Mouse (Mus musculus) liver, embryonic 15.5 days (tissue): ENCODE data around the gene Cdh18. TPM values are rescaled to one million over a fixed set of nuclear protein-coding genes. Genes with fewer than 3 reads are reported as not detected.
"Not testable (repeated sequence)": the region's sequence is repeated elsewhere in the genome, so short reads cannot be mapped to it uniquely, and the experiment has no call there.

Source experiments
- ATAC-seq: fragments of 200-750 bp; cut with Nextera tagmentation; 2 replicates; pipeline ENCODE4 v1.8.0; 2017; ENCODE audit warnings: moderate number of reproducible peaks, mild to moderate bottlenecking, moderate library complexity; ENCODE audit not compliant: insufficient read depth
- H3K27ac ChIP-seq: fragments of 300-500 bp; sonication (generic); replicated peaks from 2 replicates; pipeline ENCODE4 v1.5.1; 2015; ENCODE audit warnings: mild to moderate bottlenecking, inconsistent platforms
- H3K27me3 ChIP-seq: fragments of 300-500 bp; sonication (generic); 2 replicates; pipeline ENCODE4 v1.6.1; 2015; ENCODE audit warnings: mild to moderate bottlenecking, inconsistent platforms
- H3K36me3 ChIP-seq: fragments of 300-500 bp; sonication (generic); replicated peaks from 2 replicates; pipeline ENCODE4 v1.6.1; 2015; ENCODE audit warnings: moderate library complexity, mild to moderate bottlenecking, inconsistent platforms
- H3K4me1 ChIP-seq: fragments of 300-500 bp; sonication (generic); replicated peaks from 2 replicates; pipeline ENCODE4 v1.6.1; 2015; ENCODE audit warnings: inconsistent platforms
- H3K4me2 ChIP-seq: fragments of 300-500 bp; sonication (generic); 2 replicates; pipeline ENCODE4 v1.6.1; 2015; ENCODE audit warnings: moderate library complexity, mild to moderate bottlenecking, inconsistent platforms
- H3K4me3 ChIP-seq: fragments of 300-500 bp; sonication (generic); replicated peaks from 2 replicates; pipeline ENCODE4 v1.5.1; 2015; ENCODE audit warnings: mild to moderate bottlenecking, inconsistent platforms
- H3K9ac ChIP-seq: fragments of 300-500 bp; sonication (generic); 2 replicates; pipeline ENCODE4 v1.6.1; 2015; ENCODE audit warnings: moderate library complexity, mild to moderate bottlenecking, inconsistent platforms
- H3K9me3 ChIP-seq: fragments of 300-500 bp; sonication (generic); replicated peaks from 2 replicates; pipeline ENCODE4 v1.6.1; 2016; ENCODE audit warnings: inconsistent platforms
- WGBS: fragments of 180-500 bp; shearing (Covaris S2); methylation state at CpG from one replicate; pipeline ENCODE4 v1.1.7; 2015; ENCODE audit warnings: mixed read lengths; ENCODE audit not compliant: insufficient replicate concordance; 5-methylcytosine and 5-hydroxymethylcytosine counted together
- polyA plus RNA-seq: library from polyadenylated mRNA; unstranded; fragments of >200 nt; fragmentation: Nextera tagmentation; extraction: Ambion mirVana; gene quantifications from 2 replicates; pipeline ENCODE4 v1.2.1, GENCODE M21; 2015

Gene Cdh18
- polyA plus RNA-seq, 1 experiment from 2014 or later, result not detected

DNA sequence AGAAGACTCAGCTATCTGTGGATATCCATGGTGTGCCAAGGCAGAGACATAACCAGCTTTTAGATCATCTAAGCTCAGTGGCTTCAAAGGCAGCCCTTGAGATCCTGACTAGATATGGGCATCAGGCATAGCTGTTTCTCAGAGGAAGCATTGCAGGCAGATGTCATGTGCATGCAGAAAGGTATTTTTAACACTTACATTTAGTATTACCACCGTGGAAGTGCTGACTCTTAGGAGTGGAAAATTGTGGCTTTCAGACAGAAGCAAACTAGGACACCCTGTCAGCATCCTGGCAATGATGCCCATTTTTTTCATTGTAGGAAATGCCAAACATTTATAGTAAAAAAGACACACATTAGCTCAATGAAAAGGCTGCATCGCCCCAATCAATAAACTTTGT is 503.2 kb downstream of the Cdh18 start:
- Histone ChIP-seq H3K27ac (no peak overlapping the region), H3K4me1 (no peaks in the 10 kb centered on the region), H3K9ac (no peak overlapping the region), H3K27me3 (no peaks in the 10 kb centered on the region), H3K4me3 (no peak overlapping the region), H3K36me3 (no peaks in the 10 kb centered on the region), H3K4me2 (no peak overlapping the region), H3K9me3 (no peaks in the 10 kb centered on the region)
- WGBS, result 48% methylated on average over 2 of the region's 2 CpGs
- no peak for ATAC-seq

DNA sequence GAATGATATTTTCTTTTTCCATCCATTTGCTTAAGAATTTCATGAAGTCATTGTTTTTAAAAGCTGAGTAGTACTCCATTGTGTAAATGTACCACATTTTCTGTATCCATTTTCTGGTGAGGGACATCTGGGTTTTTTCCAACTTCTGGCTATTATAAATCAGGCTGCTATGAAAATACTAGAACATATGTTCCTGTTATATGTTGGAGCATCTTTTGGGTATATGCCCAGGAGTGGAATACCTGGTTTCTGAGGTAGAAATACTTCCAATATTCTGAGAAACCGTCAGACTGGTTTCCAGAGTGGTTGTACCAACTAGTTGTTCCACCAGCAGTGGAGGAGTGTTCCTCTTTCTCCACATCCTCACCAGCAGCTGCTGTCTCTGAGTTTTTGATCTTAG is 536.5 kb downstream of the Cdh18 start:
- not testable (repeated sequence) for H3K36me3 ChIP-seq, H3K4me2 ChIP-seq, H3K27me3 ChIP-seq, H3K9me3 ChIP-seq, H3K27ac ChIP-seq, H3K9ac ChIP-seq, ATAC-seq, H3K4me1 ChIP-seq, H3K4me3 ChIP-seq
- 37% methylated on average over 1 of the region's 1 CpGs for WGBS

DNA sequence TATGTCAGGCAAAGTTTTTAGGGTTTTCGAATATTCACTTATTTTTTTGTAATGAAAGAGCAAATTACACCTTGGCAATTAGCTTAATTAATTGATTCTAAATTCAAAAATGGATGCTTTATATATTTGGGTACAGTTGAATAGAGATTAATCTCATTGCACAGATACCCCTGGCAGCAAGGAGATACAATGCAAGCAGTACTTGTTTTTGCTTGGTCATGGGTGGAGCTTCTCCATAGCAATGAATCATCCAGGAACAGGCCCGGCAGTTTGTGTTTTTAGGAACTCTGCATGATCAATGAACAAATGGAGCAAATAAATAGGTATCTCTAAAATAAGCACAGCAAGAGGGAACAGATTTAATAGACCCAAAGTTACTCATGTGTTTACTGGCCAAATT is 538.7 kb downstream of the Cdh18 start:
- no peak overlapping the region for H3K4me3 ChIP-seq
- H3K27me3 ChIP-seq, result no peaks in the 10 kb centered on the region
- no peak overlapping the region for H3K4me2 ChIP-seq
- WGBS, result 62% methylated on average over 2 of the region's 2 CpGs
- ATAC-seq, result no peak
- no peaks in the 10 kb centered on the region for H3K9me3 ChIP-seq
- H3K27ac ChIP-seq, result no peak overlapping the region
- no peaks in the 10 kb centered on the region for H3K36me3 ChIP-seq
- no peak overlapping the region for H3K9ac ChIP-seq
- no peaks in the 10 kb centered on the region for H3K4me1 ChIP-seq

DNA sequence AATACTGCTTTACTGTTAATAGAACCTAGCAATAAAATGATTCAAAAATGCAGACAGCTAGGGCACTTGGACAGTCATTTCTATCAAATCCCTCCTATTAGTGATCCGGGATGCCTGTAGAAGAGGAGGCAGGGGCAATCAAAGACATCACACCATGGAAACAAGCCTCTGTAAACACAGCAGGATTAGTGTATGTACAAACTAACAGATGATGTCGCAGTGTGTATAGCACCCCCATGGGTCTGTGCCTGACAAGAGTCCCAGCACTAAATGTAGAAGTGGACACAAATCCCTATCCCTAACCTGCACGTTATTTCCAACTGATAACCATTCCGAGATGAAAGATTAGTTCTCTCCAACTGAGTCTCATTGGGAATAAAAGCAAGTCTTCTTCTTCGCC is 547.8 kb downstream of the Cdh18 start:
- Histone ChIP-seq H3K9me3 (no peaks in the 10 kb centered on the region), H3K4me2 (no peak overlapping the region), H3K9ac (no peak overlapping the region), H3K27me3 (no peaks in the 10 kb centered on the region), H3K27ac (no peak overlapping the region), H3K4me3 (no peak overlapping the region), H3K4me1 (no peaks in the 10 kb centered on the region), H3K36me3 (no peaks in the 10 kb centered on the region)
- WGBS, result 53% methylated on average over 5 of the region's 5 CpGs
- no peak for ATAC-seq

DNA sequence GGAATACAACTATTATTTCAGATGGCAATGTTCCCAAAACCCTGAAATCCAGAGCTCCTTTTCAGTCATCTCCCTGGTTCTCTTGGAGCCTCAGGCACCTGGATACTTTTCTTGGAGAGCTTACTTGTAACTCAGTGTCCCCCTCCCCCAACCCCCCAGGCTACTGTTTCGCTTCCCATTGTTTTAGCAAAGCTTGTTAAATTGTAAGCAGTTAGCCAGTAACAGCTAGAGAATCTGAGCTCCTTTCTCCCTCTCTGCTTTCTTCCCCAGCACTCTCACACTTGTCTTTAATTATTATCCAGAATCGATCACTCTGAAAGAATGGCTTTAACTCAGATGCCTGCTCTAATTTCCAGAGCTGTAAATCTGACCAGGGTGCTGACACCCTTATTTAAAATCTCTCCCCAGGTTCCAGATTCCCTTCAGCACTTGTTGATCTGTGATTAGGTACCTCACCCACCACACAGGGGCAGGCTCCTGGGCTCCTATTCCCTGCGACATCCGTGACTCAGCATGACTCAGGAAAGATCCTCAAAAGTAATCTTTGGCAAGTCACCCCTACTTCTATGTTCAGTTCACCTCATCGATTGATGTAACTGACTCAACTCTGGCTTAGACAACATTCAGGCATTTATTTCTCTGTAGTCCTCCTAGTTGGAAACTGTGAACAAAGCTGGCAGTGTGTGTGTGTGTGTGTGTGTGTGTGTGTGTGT is 556.0 kb downstream of the Cdh18 start:
- H3K9ac ChIP-seq, result no peak overlapping the region
- no peak overlapping the region for H3K4me2 ChIP-seq
- no peaks in the 10 kb centered on the region for H3K36me3 ChIP-seq
- no peak overlapping the region for H3K27ac ChIP-seq
- no peak for ATAC-seq
- 39% methylated on average over 5 of the region's 5 CpGs for WGBS
- no peaks in the 10 kb centered on the region for H3K9me3 ChIP-seq
- H3K4me1 ChIP-seq, result no peaks in the 10 kb centered on the region
- H3K4me3 ChIP-seq, result no peak overlapping the region
- no peaks in the 10 kb centered on the region for H3K27me3 ChIP-seq

DNA sequence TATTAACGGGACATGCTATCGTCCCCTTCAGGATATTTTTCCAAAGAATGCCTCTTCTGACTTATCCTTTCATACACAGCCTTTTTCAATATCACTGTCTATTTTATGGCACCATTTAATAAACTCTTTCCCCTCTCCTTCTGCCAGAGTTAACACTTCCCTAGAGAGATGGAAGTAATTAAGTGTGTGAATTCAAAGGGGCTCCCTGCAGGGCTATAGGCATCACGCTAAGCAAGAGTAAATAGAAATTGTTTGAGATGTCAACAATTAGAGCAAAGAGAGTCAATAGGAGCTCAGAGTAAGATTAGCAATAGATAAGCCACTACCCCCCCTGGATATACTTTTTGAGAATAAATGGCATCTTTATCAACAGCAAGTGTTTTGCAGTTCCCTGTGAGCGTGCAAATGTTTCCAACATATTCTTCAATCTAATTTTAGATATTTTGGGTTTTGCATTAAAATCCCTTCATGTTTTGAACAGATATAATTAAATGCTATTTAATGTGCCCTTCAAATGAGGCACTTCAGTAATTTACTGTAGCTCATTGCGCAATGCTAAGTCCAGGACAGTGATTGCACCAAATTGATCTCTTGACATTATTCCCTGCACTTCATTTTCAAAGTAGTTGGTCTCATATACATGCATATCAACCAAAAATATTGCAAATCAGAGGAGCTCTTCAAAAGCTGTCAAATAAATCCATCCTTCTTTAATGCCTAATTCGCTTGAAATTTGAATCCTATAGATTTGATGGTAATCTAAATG is 586.3 kb downstream of the Cdh18 start:
- H3K27me3 ChIP-seq, result no peaks in the 10 kb centered on the region
- no peaks in the 10 kb centered on the region for H3K4me1 ChIP-seq
- no peak for ATAC-seq
- WGBS, result 59% methylated on average over 6 of the region's 6 CpGs
- no peak overlapping the region for H3K4me3 ChIP-seq
- H3K36me3 ChIP-seq, result no peaks in the 10 kb centered on the region
- no peak overlapping the region for H3K9ac ChIP-seq
- H3K4me2 ChIP-seq, result no peak overlapping the region
- H3K9me3 ChIP-seq, result no peaks in the 10 kb centered on the region
- no peak overlapping the region for H3K27ac ChIP-seq

DNA sequence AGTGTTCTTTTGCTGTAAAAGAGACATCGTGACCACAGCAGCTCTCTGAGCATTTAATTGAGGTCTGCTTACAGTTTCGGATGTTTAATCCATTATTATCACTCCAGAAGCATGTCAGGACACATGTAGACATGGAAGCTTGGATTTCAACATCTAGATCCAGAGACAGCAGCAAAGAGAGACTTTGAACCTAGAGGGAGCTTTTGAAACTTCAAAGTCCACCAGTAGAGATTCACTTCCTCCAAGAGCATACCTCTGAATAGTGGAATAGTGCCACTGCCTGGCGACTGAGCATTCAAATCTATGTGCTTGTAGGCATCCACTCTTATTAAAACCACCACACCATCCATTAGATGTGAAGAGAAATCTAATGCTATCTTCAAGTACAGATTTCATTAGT is 588.1 kb downstream of the Cdh18 start:
- no peaks in the 10 kb centered on the region for H3K4me1 ChIP-seq
- H3K9me3 ChIP-seq, result no peaks in the 10 kb centered on the region
- WGBS, result 57% methylated on average over 3 of the region's 3 CpGs
- no peak overlapping the region for H3K4me2 ChIP-seq
- H3K36me3 ChIP-seq, result no peaks in the 10 kb centered on the region
- H3K4me3 ChIP-seq, result no peak overlapping the region
- no peak for ATAC-seq
- no peak overlapping the region for H3K27ac ChIP-seq
- no peak overlapping the region for H3K9ac ChIP-seq
- H3K27me3 ChIP-seq, result no peaks in the 10 kb centered on the region

DNA sequence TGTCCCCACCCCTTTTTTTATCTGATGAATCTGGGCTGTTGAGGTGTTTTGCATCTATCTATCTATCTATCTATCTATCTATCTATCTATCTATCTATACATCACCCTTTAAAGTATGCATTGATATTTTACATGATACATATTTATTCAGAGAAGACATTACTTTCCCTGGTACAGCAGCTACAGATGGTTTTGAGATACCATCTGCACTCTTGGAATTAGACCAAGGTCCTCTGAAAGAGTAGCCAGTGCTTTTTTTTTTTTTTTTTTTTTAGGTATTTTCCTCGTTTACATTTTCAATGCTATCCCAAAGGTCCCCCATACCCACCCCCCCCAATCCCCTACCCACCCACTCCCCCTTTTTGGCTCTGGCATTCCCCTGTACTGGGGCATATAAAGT is 594.1 kb downstream of the Cdh18 start:
- 20% methylated on average over 1 of the region's 1 CpGs for WGBS
- H3K4me1 ChIP-seq, H3K4me3 ChIP-seq, H3K36me3 ChIP-seq, ATAC-seq, H3K4me2 ChIP-seq, H3K27ac ChIP-seq, H3K27me3 ChIP-seq, H3K9me3 ChIP-seq, H3K9ac ChIP-seq: not testable (repeated sequence)

DNA sequence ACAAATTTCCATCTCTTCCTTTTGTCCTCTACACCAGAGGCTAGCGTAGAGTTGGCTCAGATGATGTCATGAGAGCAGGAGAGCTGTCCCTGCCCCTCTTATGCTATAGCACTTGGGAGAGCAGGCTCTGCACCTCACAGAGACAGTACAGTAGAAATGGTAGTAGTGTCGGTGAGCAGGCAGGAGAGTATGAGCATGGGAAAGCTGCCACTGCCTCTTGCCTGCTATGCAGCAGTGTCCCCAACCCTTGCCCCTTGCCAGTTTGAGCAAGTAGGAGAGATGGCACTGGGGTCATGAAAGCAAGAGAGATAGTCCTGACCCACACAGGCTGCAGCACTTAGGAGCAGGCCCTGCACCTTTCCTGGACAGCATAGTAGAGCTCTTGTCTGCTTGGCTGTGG is 607.1 kb downstream of the Cdh18 start:
- no peaks in the 10 kb centered on the region for H3K36me3 ChIP-seq
- H3K27ac ChIP-seq, result no peak overlapping the region
- ATAC-seq, result no peak
- no peaks in the 10 kb centered on the region for H3K27me3 ChIP-seq
- no peak overlapping the region for H3K4me3 ChIP-seq
- H3K4me1 ChIP-seq, result no peaks in the 10 kb centered on the region
- no peak overlapping the region for H3K9ac ChIP-seq
- no peaks in the 10 kb centered on the region for H3K9me3 ChIP-seq
- 62% methylated on average over 2 of the region's 2 CpGs for WGBS
- H3K4me2 ChIP-seq, result no peak overlapping the region

DNA sequence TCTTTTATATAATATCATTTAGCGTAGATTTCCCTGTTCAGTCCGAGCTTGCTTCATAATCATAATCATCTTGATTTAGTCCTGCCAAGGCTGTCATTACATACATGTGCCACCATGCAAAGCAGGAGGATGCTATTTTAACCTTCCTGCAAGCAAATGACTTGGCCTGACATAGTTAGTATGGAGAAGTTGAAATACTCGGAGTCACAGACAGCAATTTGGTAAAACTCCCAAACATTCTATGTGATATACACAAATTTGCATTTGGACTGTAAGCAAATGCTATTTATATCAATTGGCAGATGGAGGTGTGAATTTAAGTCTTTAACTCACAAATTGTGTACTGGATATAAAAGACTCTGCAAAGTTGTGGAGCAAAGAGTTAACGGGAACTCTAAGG is 616.0 kb downstream of the Cdh18 start:
- H3K36me3 ChIP-seq, result no peaks in the 10 kb centered on the region
- no peaks in the 10 kb centered on the region for H3K9me3 ChIP-seq
- H3K9ac ChIP-seq, result no peak overlapping the region
- H3K4me1 ChIP-seq, result no peaks in the 10 kb centered on the region
- no peak for ATAC-seq
- no peak overlapping the region for H3K4me2 ChIP-seq
- H3K27ac ChIP-seq, result no peak overlapping the region
- no peak overlapping the region for H3K4me3 ChIP-seq
- H3K27me3 ChIP-seq, result no peaks in the 10 kb centered on the region
- 67% methylated on average over 4 of the region's 4 CpGs for WGBS

DNA sequence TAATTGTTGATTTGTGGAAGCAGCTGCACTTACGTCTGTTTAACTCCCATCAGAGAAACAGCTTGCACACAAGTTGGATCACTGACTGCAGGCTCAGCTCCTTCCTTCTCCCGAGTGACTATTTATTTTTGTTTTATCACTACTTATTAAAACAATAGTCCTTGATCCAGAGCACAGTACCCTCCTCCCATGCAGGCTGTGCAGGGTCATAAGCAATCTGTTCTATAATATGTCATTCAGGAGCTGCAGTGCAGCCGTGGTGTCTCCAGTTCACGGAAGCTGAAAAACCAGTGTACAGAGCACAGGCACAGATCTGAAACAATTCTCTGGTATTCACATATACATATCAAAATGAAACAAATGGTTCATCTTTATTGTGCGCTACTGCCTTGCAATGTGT is 625.8 kb downstream of the Cdh18 start:
- no peak overlapping the region for H3K4me2 ChIP-seq
- H3K27me3 ChIP-seq, result no peaks in the 10 kb centered on the region
- no peaks in the 10 kb centered on the region for H3K4me1 ChIP-seq
- H3K27ac ChIP-seq, result no peak overlapping the region
- 59% methylated on average over 5 of the region's 5 CpGs for WGBS
- no peaks in the 10 kb centered on the region for H3K9me3 ChIP-seq
- H3K4me3 ChIP-seq, result no peak overlapping the region
- H3K36me3 ChIP-seq, result no peaks in the 10 kb centered on the region
- no peak for ATAC-seq
- H3K9ac ChIP-seq, result no peak overlapping the region

DNA sequence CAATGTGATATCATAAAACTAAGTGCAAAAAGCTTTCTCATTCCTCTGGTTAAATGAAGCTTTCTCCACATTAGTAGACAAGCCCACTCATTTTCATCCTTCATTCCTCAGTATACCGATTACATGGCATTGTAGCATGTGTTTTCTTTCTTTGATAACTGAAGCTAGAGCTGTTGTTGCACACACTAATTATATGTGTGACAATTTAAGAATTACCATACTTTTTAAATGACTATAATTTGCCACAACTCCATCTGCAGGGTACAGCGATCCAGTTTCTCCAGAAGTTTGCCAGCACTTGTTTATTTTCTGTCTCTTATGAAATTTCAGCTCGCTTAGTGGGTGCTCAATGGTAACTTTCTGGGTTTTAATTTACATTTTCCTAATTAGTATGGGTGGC is 663.2 kb downstream of the Cdh18 start:
- WGBS, result 64% methylated on average over 3 of the region's 3 CpGs
- no peaks in the 10 kb centered on the region for H3K27me3 ChIP-seq
- ATAC-seq, result no peak

More for the DNA sequence above, 663.2 kb downstream of the Cdh18 start:
- Histone ChIP-seq H3K27ac (no peak overlapping the region), H3K4me2 (no peak overlapping the region), H3K4me1 (no peaks in the 10 kb centered on the region), H3K9me3 (no peaks in the 10 kb centered on the region), H3K9ac (no peak overlapping the region), H3K4me3 (no peak overlapping the region), H3K36me3 (no peaks in the 10 kb centered on the region)
